Mouse (Mus musculus): ENCODE results near the gene Gipc2. TPM values are rescaled to one million over a fixed set of nuclear protein-coding genes. Genes with fewer than 3 reads are reported as not detected.

The Gipc2 gene
- polyA plus RNA-seq (2011; ENCODE audit: insufficient read length, low read depth, missing spikeins) = 1.9 and 3.9 TPM in 2 replicates

DNA sequence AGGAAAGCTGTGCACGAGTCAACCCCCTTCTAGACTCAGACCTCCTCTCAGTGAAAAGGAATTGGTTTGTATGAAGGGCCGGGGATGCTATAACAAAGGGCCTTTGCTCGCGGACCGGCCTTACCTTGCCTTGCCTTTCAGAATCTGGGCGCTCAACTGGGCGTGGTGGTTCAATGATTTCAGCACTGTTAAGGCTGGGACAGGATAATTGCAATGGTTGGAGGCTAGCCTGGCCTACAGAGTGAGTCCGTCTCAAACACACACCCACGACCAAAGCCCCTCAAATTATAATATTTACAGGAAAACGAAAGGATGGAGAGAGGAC is at the start of gene Gipc2:
Gipc2 (minus strand) TSS at position 132 of the 325 bp plus-strand sequence.
- TF ChIP-seq CTCF (IDR thresholded peaks at IDR 0.05; ENCODE audit: borderline replicate concordance, insufficient read depth, low read length) (no peak), POLR2A (IDR thresholded peaks at IDR 0.05; ENCODE audit: low read depth, low read length) (no peak)
- Histone ChIP-seq H3K27ac (ENCODE audit: insufficient read depth, low read length) (no peak within 1 kb of the TSS), H3K4me3 (ENCODE audit: insufficient read depth, low read length) (peak within 1 kb of the TSS; percentile 10), H3K4me1 (ENCODE audit: control insufficient read depth, insufficient read depth, low read length) (peaks cover 5% of the 10 kb centered on the region; the same call in 1 of the 2 replicates)

DNA sequence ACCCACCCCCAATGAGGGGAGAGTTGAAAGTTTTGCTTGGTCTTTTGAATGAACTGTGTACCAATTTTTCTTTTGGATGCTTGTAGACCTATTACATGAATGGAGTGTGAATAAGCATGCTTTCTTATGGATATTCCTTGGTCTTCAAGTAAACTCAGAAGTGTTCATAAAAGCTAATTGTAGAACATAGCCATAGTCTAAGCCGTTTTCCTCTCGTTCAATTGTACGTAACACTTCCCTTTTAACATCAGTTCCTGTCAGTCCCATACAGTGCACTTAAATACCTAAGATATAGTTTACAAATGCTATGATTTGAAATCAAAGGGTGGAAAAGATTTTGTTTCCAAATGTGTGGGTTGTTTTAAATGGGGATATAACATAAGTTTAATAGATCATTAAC is 47.4 kb upstream of the Gipc2 start:
- TF ChIP-seq CTCF (IDR thresholded peaks at IDR 0.05; ENCODE audit: borderline replicate concordance, insufficient read depth, low read length) = no peak
- TF ChIP-seq POLR2A (IDR thresholded peaks at IDR 0.05; ENCODE audit: low read depth, low read length) = no peak
- Histone ChIP-seq H3K27ac (ENCODE audit: insufficient read depth, low read length) (no peak overlapping the region), H3K4me3 (ENCODE audit: insufficient read depth, low read length) (peak overlapping the region; percentile 26), H3K4me1 (ENCODE audit: control insufficient read depth, insufficient read depth, low read length) (0 out of 2 replicates have a peak, but pooled peaks cover 2% of the 10 kb centered on the region)

DNA sequence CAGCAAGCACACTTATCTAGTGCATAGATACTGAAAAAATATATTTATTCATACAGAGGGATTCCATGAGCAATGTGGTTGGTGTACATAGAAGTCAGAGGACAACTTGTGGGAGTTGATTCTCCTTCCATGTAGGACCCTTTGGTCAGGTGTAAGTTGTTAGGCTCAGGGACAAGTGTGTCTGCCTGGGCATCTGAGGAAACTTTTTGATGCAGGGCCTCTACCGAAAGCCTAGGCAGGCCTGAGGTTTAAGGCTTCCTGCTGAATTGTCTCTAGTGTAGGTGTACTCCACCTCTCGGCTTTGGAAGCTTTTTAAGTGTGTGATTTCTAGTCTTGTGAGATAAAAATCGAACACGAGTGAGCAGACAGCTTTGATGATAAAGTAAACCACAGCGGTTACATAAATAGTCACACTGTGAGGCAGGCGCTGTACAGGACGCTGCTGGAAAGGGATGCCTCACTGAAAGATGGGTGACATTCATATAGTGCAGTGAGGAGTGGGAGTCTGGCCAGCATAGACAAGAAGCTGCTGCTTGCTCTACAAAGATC is 45.8 kb upstream of the Gipc2 start:
- 0 out of 2 replicates have a peak overlapping the region, but pooled peaks have one; percentile 10 for H3K27ac ChIP-seq (ENCODE audit: insufficient read depth, low read length)

DNA sequence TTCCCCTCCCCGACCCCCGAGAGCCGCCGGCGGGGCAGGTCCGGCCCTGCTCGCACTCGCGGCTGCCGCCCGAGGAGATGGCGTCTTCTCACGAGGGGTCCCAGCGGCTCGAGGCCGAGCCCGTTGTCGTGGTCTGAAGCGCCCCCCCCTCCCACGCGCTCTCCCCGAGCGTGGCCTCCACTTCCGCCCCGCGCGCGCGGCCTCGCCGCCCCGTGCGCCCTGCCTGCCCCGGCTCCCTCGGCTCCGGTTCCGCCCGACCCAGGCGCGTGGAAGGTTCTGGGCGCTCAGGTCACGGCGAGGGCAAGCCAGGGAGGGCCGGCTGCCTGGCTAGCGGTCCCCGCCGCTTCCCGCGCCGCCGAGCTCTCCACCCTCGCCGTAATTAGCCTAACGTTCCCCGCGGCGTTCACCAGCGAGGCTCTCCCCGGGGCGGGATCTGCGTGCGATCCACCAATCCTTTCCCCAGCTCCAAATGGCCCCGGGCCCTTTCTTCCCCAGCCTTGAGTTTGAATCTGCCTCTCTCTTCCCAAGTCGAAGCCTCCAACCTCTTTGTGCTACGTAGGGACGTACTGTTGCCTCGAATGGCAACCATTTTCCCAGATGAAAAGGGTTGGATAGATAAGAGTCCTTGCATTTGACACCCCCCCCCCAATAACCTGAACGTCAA is 44.8 kb upstream of the Gipc2 start:
- Histone ChIP-seq H3K4me1 (ENCODE audit: control insufficient read depth, insufficient read depth, low read length) (peaks cover 6% of the 10 kb centered on the region; the same call in 1 of the 2 replicates), H3K27ac (ENCODE audit: insufficient read depth, low read length) (peak overlapping the region; percentile 77), H3K4me3 (ENCODE audit: insufficient read depth, low read length) (peak overlapping the region; percentile 99)
- TF ChIP-seq CTCF (IDR thresholded peaks at IDR 0.05; ENCODE audit: borderline replicate concordance, insufficient read depth, low read length) (no peak), POLR2A (IDR thresholded peaks at IDR 0.05; ENCODE audit: low read depth, low read length) (no peak; the same call in 1 of the 2 replicates)

More for the DNA sequence above, 45.8 kb upstream of the Gipc2 start:
- peak overlapping the region; percentile 99 for H3K4me3 ChIP-seq (ENCODE audit: insufficient read depth, low read length)
- H3K4me1 ChIP-seq (ENCODE audit: control insufficient read depth, insufficient read depth, low read length) = peaks cover 6% of the 10 kb centered on the region; the same call in 1 of the 2 replicates
- TF ChIP-seq POLR2A (IDR thresholded peaks at IDR 0.05; ENCODE audit: low read depth, low read length) (no peak; the same call in none of the 2 replicates), CTCF (IDR thresholded peaks at IDR 0.05; ENCODE audit: borderline replicate concordance, insufficient read depth, low read length) (no peak)

DNA sequence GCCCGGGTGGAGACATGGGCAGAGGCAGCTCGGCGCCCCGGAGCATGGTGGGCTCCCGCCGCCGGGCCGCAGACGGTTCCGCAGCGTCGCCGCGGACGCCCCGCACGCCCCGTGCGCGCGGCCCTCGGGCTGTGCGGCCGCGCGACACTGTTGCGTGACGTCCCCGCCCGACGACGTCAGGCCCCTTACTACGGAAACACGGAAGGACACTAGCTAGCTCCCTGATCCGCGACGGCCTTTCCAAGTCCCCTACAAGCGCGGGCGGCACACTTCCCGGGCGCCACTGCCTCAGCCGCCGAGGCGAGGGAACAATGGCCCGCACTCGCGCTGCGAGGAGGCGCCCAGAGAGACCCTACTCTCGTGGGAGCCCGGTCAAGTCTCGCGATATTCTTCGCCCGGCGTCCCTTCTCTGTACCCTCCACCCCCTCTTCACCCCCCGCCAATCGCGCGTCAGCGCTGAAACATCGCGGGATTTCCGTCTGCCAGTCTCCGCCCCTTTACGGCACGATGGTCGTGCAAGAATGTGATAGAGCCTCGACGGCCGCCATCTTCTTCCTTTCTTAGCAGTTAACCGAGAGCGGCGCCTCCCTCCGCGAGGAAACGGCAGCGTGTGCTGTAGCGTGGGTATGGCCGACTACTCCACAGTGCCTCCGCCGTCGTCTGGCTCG is 44.1 kb upstream of the Gipc2 start, which contains the start of the genes Dnajb4 and Fubp1:
Dnajb4 (minus strand) TSS at position 336 of the 668 bp plus-strand sequence.
Fubp1 (plus strand) TSS at position 456 of the 668 bp plus-strand sequence.
- Histone ChIP-seq H3K4me3 (ENCODE audit: insufficient read depth, low read length) (peak within 1 kb of the TSS; percentile 99), H3K4me1 (ENCODE audit: control insufficient read depth, insufficient read depth, low read length) (peaks cover 6% of the 10 kb centered on the region; the same call in 1 of the 2 replicates), H3K27ac (ENCODE audit: insufficient read depth, low read length) (peak within 1 kb of the TSS; percentile 98)
- no peak for TF ChIP-seq CTCF (IDR thresholded peaks at IDR 0.05; ENCODE audit: borderline replicate concordance, insufficient read depth, low read length)
- peak; percentile 93 for TF ChIP-seq POLR2A (IDR thresholded peaks at IDR 0.05; ENCODE audit: low read depth, low read length)

DNA sequence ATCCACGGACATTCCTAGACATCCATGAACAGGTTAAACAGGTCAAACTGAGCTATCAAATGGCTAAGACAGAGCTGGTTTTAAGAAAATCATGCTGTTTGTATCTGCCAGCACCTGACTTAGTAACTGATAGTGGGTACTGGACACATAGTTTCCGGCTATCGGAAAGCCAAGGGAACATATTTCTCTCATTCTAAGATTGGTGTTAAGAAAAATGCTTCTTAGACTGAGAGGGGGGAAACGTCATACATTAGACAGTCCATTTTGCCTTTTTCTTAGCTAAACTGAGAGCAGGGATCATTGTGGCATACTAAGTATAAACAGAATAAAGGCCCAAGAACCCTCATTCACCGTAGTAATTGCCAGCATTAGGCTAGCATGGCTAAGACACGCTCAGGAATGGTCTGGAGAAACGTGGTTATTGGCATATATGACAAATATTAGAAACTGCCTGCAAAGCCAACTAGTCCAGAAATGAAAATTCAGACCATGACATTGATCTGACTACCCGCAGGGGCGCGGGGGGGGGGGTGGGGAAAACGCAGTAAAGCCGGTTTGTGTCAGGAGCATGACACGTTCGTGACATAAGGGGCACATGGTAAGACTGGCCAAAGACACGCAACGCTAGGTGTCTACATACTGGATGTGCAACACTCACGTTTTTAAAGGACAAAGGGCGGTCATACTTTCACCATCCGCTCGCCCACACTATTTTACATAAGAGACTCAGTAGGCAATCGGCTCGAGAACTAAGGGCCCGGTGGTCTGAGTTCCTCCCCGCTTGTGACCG is 43.3 kb upstream of the Gipc2 start:
- TF ChIP-seq POLR2A (IDR thresholded peaks at IDR 0.05; ENCODE audit: low read depth, low read length) = peak; percentile 62
- TF ChIP-seq CTCF (IDR thresholded peaks at IDR 0.05; ENCODE audit: borderline replicate concordance, insufficient read depth, low read length) = no peak
- H3K4me3 ChIP-seq (ENCODE audit: insufficient read depth, low read length) = peak overlapping the region; percentile 95
- H3K27ac ChIP-seq (ENCODE audit: insufficient read depth, low read length) = peak overlapping the region; percentile 98
- H3K4me1 ChIP-seq (ENCODE audit: control insufficient read depth, insufficient read depth, low read length) = peaks cover 6% of the 10 kb centered on the region; the same call in 1 of the 2 replicates

DNA sequence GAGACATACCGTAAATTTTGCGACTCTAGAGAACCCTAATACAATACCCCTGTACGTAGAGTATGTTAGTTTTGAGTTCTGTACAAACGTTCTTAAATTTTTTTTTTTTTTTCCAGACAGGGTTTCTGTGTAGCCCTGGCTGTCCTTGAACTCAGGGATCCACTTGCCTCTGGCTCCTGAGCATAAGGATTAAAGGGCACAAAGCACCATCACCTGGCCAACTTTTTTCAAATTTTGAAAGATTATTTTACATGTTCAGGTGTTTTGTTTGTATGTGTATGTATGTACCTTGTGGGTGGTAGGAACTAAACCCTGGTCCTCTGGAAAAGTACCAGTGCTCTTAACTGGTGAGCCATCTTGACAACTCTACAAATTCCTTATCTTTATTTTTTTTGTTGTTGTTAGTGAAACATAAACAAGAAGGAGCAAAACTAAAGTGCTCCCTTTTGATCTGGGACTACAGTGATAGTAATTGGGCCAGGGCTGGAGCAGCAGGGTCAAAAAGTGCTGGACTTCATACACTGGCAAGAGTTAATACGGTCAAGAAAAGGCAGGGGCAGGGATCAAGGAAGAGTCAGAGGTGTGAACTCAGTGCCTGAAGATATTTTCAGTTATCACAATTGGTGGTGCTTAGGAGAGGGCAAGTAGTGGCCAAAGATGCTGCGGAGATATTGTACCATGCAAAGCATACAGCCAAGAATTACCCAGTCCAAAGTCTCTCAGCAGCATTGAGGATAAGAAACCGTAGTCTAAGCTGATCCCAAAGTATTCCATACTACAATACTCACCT is 42.3 kb upstream of the Gipc2 start:
- TF ChIP-seq CTCF (IDR thresholded peaks at IDR 0.05; ENCODE audit: borderline replicate concordance, insufficient read depth, low read length) = no peak
- no peak for TF ChIP-seq POLR2A (IDR thresholded peaks at IDR 0.05; ENCODE audit: low read depth, low read length)
- no peak overlapping the region for H3K4me3 ChIP-seq (ENCODE audit: insufficient read depth, low read length)
- H3K27ac ChIP-seq (ENCODE audit: insufficient read depth, low read length) = no peak overlapping the region
- peaks cover 6% of the 10 kb centered on the region; the same call in 1 of the 2 replicates for H3K4me1 ChIP-seq (ENCODE audit: control insufficient read depth, insufficient read depth, low read length)

DNA sequence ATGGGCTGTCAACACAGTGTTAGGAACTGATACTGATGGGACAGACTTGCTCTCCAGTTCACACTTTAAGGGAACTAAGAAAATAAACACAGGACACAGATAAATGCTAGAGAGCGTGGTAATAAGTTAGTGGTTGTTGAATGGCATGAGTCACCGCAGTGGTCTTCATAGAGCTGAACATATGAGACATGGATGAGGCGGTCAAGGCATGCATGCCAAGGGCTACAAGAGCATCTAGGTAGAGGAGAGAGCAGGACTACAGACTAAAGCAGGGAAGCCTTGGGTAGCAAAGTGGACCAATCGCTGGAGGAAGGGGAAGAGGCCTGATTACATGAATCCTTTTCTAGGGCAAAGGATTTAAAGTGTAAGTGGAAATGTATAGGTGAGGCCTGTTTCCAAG is 41.1 kb upstream of the Gipc2 start:
- H3K4me1 ChIP-seq (ENCODE audit: control insufficient read depth, insufficient read depth, low read length) = peaks cover 6% of the 10 kb centered on the region; the same call in 1 of the 2 replicates
- TF ChIP-seq POLR2A (IDR thresholded peaks at IDR 0.05; ENCODE audit: low read depth, low read length) = no peak
- no peak for TF ChIP-seq CTCF (IDR thresholded peaks at IDR 0.05; ENCODE audit: borderline replicate concordance, insufficient read depth, low read length)
- no peak overlapping the region for H3K4me3 ChIP-seq (ENCODE audit: insufficient read depth, low read length)
- H3K27ac ChIP-seq (ENCODE audit: insufficient read depth, low read length) = no peak overlapping the region

Data from embryonic fibroblast, embryonic 13.5 days (primary cell).